Comparison of ENCODE assay signal across 13 mouse cellular contexts in genomic region chr17:24640119-24640518, GRCm38 (mm10). TPM values are rescaled to one million over a fixed set of nuclear protein-coding genes. Genes with fewer than 3 reads are reported as not detected.
DNase-seq lines count a peak whose midpoint lies in the region; ATAC-seq lines count a peak whose summit lies in the region.
"Had no signal": no experiment of that assay in that cellular context is flagged by ENCODE, and none has a peak within 500 bp of the region (broad histone marks: within the 10 kb centered on the region; RNA-seq: fewer than 3 reads in every experiment).

No protein-coding gene starts in this region.

- H3K36me3 ChIP-seq in forebrain, embryonic 12.5 days (replicated peaks), result 0 out of 2 replicates have a peak, but pooled peaks cover 7% of the 10 kb centered on the region
- H3K36me3 ChIP-seq in forebrain, embryonic 13.5 days (ENCODE audit: poor library complexity, severe bottlenecking), result no peaks in the 10 kb centered on the region
- H3K36me3 ChIP-seq in kidney, embryonic 15.5 days, result peaks cover 48% of the 10 kb centered on the region
- H3K36me3 ChIP-seq in embryonic facial prominence, embryonic 12.5 days, result peaks cover 20% of the 10 kb centered on the region; the same call in 1 of the 2 replicates
- H3K36me3 ChIP-seq in limb, embryonic 11.5 days (ENCODE audit: control insufficient read depth, insufficient read depth, low read length), result peaks cover 8% of the 10 kb centered on the region
- H3K36me3 ChIP-seq: liver, embryonic 15.5 days had no signal

- no peak for ATAC-seq in forebrain, embryonic 12.5 days (ENCODE audit: low FRiP score)
- no peak for ATAC-seq in forebrain, embryonic 13.5 days
- ATAC-seq in kidney, embryonic 15.5 days (replicated peaks; ENCODE audit: low FRiP score), result no peak
- ATAC-seq in embryonic facial prominence, embryonic 12.5 days (ENCODE audit: insufficient number of reproducible peaks, insufficient read depth, low FRiP score, low TSS enrichment), result no peak
- no peak for ATAC-seq in limb, embryonic 11.5 days (ENCODE audit: insufficient number of reproducible peaks, low FRiP score, low TSS enrichment, low read depth)
- ATAC-seq: forebrain, embryonic 16.5 days; midbrain, embryonic 13.5 days had no signal

- H3K27me3 ChIP-seq in forebrain, embryonic 12.5 days, result no peaks in the 10 kb centered on the region
- H3K27me3 ChIP-seq in forebrain, embryonic 13.5 days, result no peaks in the 10 kb centered on the region
- H3K27me3 ChIP-seq in kidney, embryonic 15.5 days, result no peaks in the 10 kb centered on the region
- no peaks in the 10 kb centered on the region for H3K27me3 ChIP-seq in embryonic facial prominence, embryonic 12.5 days
- no peaks in the 10 kb centered on the region for H3K27me3 ChIP-seq in limb, embryonic 11.5 days (ENCODE audit: control insufficient read depth, insufficient read depth, low read length)
- H3K27me3 ChIP-seq: liver, embryonic 15.5 days; midbrain, embryonic 13.5 days had no signal

- no peaks in the 10 kb centered on the region for H3K9me3 ChIP-seq in forebrain, embryonic 12.5 days
- H3K9me3 ChIP-seq in forebrain, embryonic 13.5 days (replicated peaks), result no peaks in the 10 kb centered on the region
- no peaks in the 10 kb centered on the region for H3K9me3 ChIP-seq in kidney, embryonic 15.5 days (replicated peaks)
- no peaks in the 10 kb centered on the region for H3K9me3 ChIP-seq in embryonic facial prominence, embryonic 12.5 days
- H3K9me3 ChIP-seq in limb, embryonic 11.5 days (ENCODE audit: control insufficient read depth, low read length), result no peaks in the 10 kb centered on the region
- H3K9me3 ChIP-seq: liver, embryonic 15.5 days; midbrain, embryonic 13.5 days had no signal

- no peaks in the 10 kb centered on the region for H3K4me1 ChIP-seq in forebrain, embryonic 12.5 days
- no peaks in the 10 kb centered on the region for H3K4me1 ChIP-seq in forebrain, embryonic 13.5 days
- H3K4me1 ChIP-seq in kidney, embryonic 15.5 days, result peaks cover 58% of the 10 kb centered on the region
- peaks cover 41% of the 10 kb centered on the region for H3K4me1 ChIP-seq in embryonic facial prominence, embryonic 12.5 days
- peaks cover 35% of the 10 kb centered on the region for H3K4me1 ChIP-seq in limb, embryonic 11.5 days (ENCODE audit: control insufficient read depth, insufficient read depth, low read length)
- H3K4me1 ChIP-seq: midbrain, embryonic 13.5 days had no signal

- no peak overlapping the region for H3K9ac ChIP-seq in forebrain, embryonic 12.5 days
- H3K9ac ChIP-seq in forebrain, embryonic 13.5 days, result no peak overlapping the region
- 0 out of 2 replicates have a peak overlapping the region, but pooled peaks have one; percentile 17 for H3K9ac ChIP-seq in kidney, embryonic 15.5 days
- peak overlapping the region; percentile 21; the same call in 1 of the 2 replicates for H3K9ac ChIP-seq in embryonic facial prominence, embryonic 12.5 days
- H3K9ac ChIP-seq in limb, embryonic 11.5 days (ENCODE audit: low read length), result peak overlapping the region; percentile 47; the same call in 1 of the 2 replicates
- H3K9ac ChIP-seq: liver, embryonic 15.5 days; midbrain, embryonic 13.5 days had no signal

- H3K4me2 ChIP-seq in forebrain, embryonic 12.5 days, result no peak overlapping the region
- H3K4me2 ChIP-seq in forebrain, embryonic 13.5 days, result no peak overlapping the region
- H3K4me2 ChIP-seq in kidney, embryonic 15.5 days, result no peak overlapping the region
- H3K4me2 ChIP-seq in embryonic facial prominence, embryonic 12.5 days (replicated peaks), result peak overlapping the region; percentile 23; the same call in 1 of the 2 replicates
- peak overlapping the region; percentile 25; the same call in 1 of the 2 replicates for H3K4me2 ChIP-seq in limb, embryonic 11.5 days (ENCODE audit: low read depth, severe bottlenecking)
- H3K4me2 ChIP-seq: liver, embryonic 15.5 days; midbrain, embryonic 13.5 days had no signal

- 0 out of 2 replicates have a peak overlapping the region, but pooled peaks have one; percentile 19 for H3K27ac ChIP-seq in forebrain, embryonic 12.5 days
- H3K27ac ChIP-seq in forebrain, embryonic 13.5 days, result no peak overlapping the region
- H3K27ac ChIP-seq in kidney, embryonic 15.5 days, result peak overlapping the region; percentile 89
- peak overlapping the region; percentile 98 for H3K27ac ChIP-seq in embryonic facial prominence, embryonic 12.5 days
- peak overlapping the region; percentile 97 for H3K27ac ChIP-seq in limb, embryonic 11.5 days (replicated peaks; ENCODE audit: low read depth, low read length)
- H3K27ac ChIP-seq: liver, embryonic 15.5 days; midbrain, embryonic 13.5 days had no signal

- no peak for DNase-seq in kidney, adult 11 months
- no peak for DNase-seq in limb, embryonic 11.5 days (ENCODE audit: low spot score)
- no peak for DNase-seq in right cerebral cortex, postnatal 4 days
- DNase-seq in embryo, embryonic 11 days, result no peak
- DNase-seq: layer of hippocampus, adult 9-11 months; thymus, postnatal 25 days had no signal

- H3K4me3 ChIP-seq in forebrain, embryonic 12.5 days (replicated peaks), result no peak overlapping the region
- H3K4me3 ChIP-seq in forebrain, embryonic 13.5 days, result no peak overlapping the region
- no peak overlapping the region for H3K4me3 ChIP-seq in kidney, embryonic 15.5 days (replicated peaks)
- H3K4me3 ChIP-seq in embryonic facial prominence, embryonic 12.5 days, result no peak overlapping the region
- no peak overlapping the region for H3K4me3 ChIP-seq in limb, embryonic 11.5 days (ENCODE audit: low read depth, low read length)
- H3K4me3 ChIP-seq: liver, embryonic 15.5 days; midbrain, embryonic 13.5 days had no signal

- WGBS in forebrain, embryonic 12.5 days, result 91% methylated on average over 7 of the region's 7 CpGs
- 93% methylated on average over 7 of the region's 7 CpGs for WGBS in forebrain, embryonic 13.5 days
- WGBS in kidney, embryonic 15.5 days, result 83% methylated on average over 7 of the region's 7 CpGs
- WGBS in embryonic facial prominence, embryonic 12.5 days, result 83% methylated on average over 7 of the region's 7 CpGs
- WGBS in limb, embryonic 11.5 days, result 84% methylated on average over 7 of the region's 7 CpGs

RNA-seq across cellular contexts. Expression of gene Nthl1, which starts 7.6 kb away (rescaled TPM):
- 14.5 and 18.8 TPM in 2 replicates for polyA plus RNA-seq in forebrain, embryonic 12.5 days (2016; fragmentation: Nextera tagmentation; extraction: Ambion mirVana)
- polyA plus RNA-seq in forebrain, embryonic 13.5 days (2015; fragmentation: Nextera tagmentation; extraction: Ambion mirVana), result 13.8 and 15.3 TPM in 2 replicates
- polyA plus RNA-seq in kidney, embryonic 15.5 days (2015; fragmentation: Nextera tagmentation; extraction: Ambion mirVana), result 20.0 and 20.6 TPM in 2 replicates
- polyA plus RNA-seq in embryonic facial prominence, embryonic 12.5 days (2016; fragmentation: Nextera tagmentation; extraction: Ambion mirVana), result 26.2 and 26.9 TPM in 2 replicates
- 19.5 and 23.2 TPM in 2 replicates for polyA plus RNA-seq in limb, embryonic 11.5 days (2014; fragmentation: Nextera tagmentation; extraction: Ambion mirVana)

RNA-seq across cellular contexts. Expression of gene Tsc2, which starts 7.7 kb away (rescaled TPM):
- 78.4 and 89.3 TPM in 2 replicates for polyA plus RNA-seq in forebrain, embryonic 12.5 days (2016; fragmentation: Nextera tagmentation; extraction: Ambion mirVana)
- 60.5 and 75.1 TPM in 2 replicates for polyA plus RNA-seq in forebrain, embryonic 13.5 days (2015; fragmentation: Nextera tagmentation; extraction: Ambion mirVana)
- 60.8 and 71.0 TPM in 2 replicates for polyA plus RNA-seq in kidney, embryonic 15.5 days (2015; fragmentation: Nextera tagmentation; extraction: Ambion mirVana)
- polyA plus RNA-seq in embryonic facial prominence, embryonic 12.5 days (2016; fragmentation: Nextera tagmentation; extraction: Ambion mirVana), result 72.8 and 82.0 TPM in 2 replicates
- polyA plus RNA-seq in limb, embryonic 11.5 days (2014; fragmentation: Nextera tagmentation; extraction: Ambion mirVana), result 62.7 and 66.8 TPM in 2 replicates

RNA-seq across cellular contexts. Expression of gene Slc9a3r2, which starts 10.0 kb away (rescaled TPM):
- 18.3 and 21.9 TPM in 2 replicates for polyA plus RNA-seq in forebrain, embryonic 12.5 days (2016; fragmentation: Nextera tagmentation; extraction: Ambion mirVana)
- 15.0 and 16.0 TPM in 2 replicates for polyA plus RNA-seq in forebrain, embryonic 13.5 days (2015; fragmentation: Nextera tagmentation; extraction: Ambion mirVana)
- polyA plus RNA-seq in kidney, embryonic 15.5 days (2015; fragmentation: Nextera tagmentation; extraction: Ambion mirVana), result 101 and 106 TPM in 2 replicates
- polyA plus RNA-seq in embryonic facial prominence, embryonic 12.5 days (2016; fragmentation: Nextera tagmentation; extraction: Ambion mirVana), result 59.6 and 60.6 TPM in 2 replicates
- 59.3 and 60.4 TPM in 2 replicates for polyA plus RNA-seq in limb, embryonic 11.5 days (2014; fragmentation: Nextera tagmentation; extraction: Ambion mirVana)

RNA-seq across cellular contexts. Expression of gene Npw, which starts 18.1 kb away (rescaled TPM):
- not detected in 2 replicates for polyA plus RNA-seq in forebrain, embryonic 12.5 days (2016; fragmentation: Nextera tagmentation; extraction: Ambion mirVana)
- not detected in 2 replicates for polyA plus RNA-seq in forebrain, embryonic 13.5 days (2015; fragmentation: Nextera tagmentation; extraction: Ambion mirVana)
- polyA plus RNA-seq in kidney, embryonic 15.5 days (2015; fragmentation: Nextera tagmentation; extraction: Ambion mirVana), result 0.35 and 0.43 TPM in 2 replicates
- polyA plus RNA-seq in embryonic facial prominence, embryonic 12.5 days (2016; fragmentation: Nextera tagmentation; extraction: Ambion mirVana), result 0.35 and 0.76 TPM in 2 replicates
- polyA plus RNA-seq in limb, embryonic 11.5 days (2014; fragmentation: Nextera tagmentation; extraction: Ambion mirVana), result 0.31 and 0.54 TPM in 2 replicates
- polyA plus RNA-seq: forebrain, embryonic 16.5 days; midbrain, embryonic 13.5 days had no signal

RNA-seq across cellular contexts. Expression of gene Zfp598, which starts 29.4 kb away (rescaled TPM):
- polyA plus RNA-seq in forebrain, embryonic 12.5 days (2016; fragmentation: Nextera tagmentation; extraction: Ambion mirVana), result 25.5 and 26.9 TPM in 2 replicates
- 14.9 and 16.2 TPM in 2 replicates for polyA plus RNA-seq in forebrain, embryonic 13.5 days (2015; fragmentation: Nextera tagmentation; extraction: Ambion mirVana)
- polyA plus RNA-seq in kidney, embryonic 15.5 days (2015; fragmentation: Nextera tagmentation; extraction: Ambion mirVana), result 23.9 and 27.6 TPM in 2 replicates
- polyA plus RNA-seq in embryonic facial prominence, embryonic 12.5 days (2016; fragmentation: Nextera tagmentation; extraction: Ambion mirVana), result 23.5 and 25.4 TPM in 2 replicates
- polyA plus RNA-seq in limb, embryonic 11.5 days (2014; fragmentation: Nextera tagmentation; extraction: Ambion mirVana), result 36.3 and 42.0 TPM in 2 replicates

Comparison
In these comparisons a context has a peak if more than half of its experiments do, and no peak if none do; other contexts are left out.
1. H3K4me2 ChIP-seq: peak in embryonic facial prominence, embryonic 12.5 days (single experiment) and limb, embryonic 11.5 days (single experiment); none in forebrain, embryonic 12.5 days (single experiment), forebrain, embryonic 13.5 days (single experiment) and kidney, embryonic 15.5 days (single experiment).
2. H3K9ac ChIP-seq: peak in kidney, embryonic 15.5 days (single experiment), embryonic facial prominence, embryonic 12.5 days (single experiment) and limb, embryonic 11.5 days (single experiment); none in forebrain, embryonic 12.5 days (single experiment) and forebrain, embryonic 13.5 days (single experiment).